Mouse (Mus musculus) mouse embryonic stem cell (cell line): ENCODE measurements around the gene Slc25a39.

Source experiments
- in situ Hi-C, 2 experiments: fragments of 300-500 bp; cut with MboI; formaldehyde crosslinking; loops; 1 replicate in 1 of 2; 3 replicates in 1 of 2; pipeline ENCODE4 v1.14.3; 2019 to 2020; ENCODE audit warnings: low sequenced_read_pairs in 2 of 2, low pct_unique_long_range_greater_than_20kb in 1 of 2, mixed read lengths in 1 of 2; ENCODE audit not compliant: unreplicated experiment in 1 of 2

Gene Slc25a39

DNA sequence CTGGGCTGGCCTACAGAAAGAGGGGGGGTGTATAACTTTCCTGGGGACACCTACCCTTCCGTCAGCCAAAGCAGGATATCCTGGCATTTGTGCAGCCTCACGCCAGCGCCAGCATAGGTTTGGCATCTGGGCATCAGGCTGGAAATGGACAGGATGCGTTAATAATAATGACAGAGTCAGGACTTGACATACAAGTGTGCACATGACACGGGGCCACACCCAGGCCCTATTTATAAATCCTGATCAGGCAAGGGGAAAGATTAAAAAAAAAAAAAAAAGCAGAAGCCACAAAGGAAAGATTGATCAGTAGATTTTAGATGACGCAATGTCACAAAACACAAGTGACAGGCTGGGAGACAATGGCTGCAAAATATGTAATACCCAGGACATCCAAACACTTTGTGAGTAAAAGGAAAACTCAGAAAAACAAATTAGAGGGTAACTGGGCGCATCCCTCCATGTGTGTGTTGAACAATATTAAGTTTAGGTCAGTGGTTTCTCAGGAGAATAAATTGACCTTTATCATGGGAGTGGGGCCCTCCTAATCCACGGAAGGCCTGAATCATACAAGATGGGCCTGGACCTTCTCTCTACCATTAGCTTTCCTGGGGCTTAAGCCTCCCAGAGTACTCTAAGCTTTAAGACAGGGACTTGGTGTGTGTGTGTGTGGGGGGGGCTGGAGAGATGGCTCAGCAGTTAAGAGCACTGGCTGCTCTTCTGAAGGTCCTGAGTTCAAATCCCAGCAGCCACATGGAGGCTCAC lies 18.0 kb upstream of the Slc25a39 start:
- in situ Hi-C loops, result no loop called here

DNA sequence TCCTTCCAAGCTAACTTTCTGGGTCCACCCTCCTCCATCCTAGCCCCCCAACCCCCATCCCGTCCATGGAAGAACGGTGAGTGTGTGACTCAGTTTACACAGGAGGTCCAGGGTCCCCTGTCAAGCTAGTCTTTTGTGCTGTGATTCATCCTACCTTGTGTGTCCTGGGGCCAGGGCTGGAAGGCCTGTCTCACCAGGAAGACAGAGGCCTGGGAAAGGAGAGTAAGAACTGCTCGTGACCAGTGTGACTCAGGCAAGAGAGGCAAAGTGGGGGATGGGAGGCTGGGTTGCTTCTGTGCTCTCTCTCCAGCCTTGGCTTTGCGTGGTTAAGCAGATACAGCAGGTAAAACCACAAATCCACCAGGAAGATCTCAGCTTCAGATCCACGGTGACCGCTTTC lies 16.9 kb upstream of the Slc25a39 start:
- in situ Hi-C loops, result no loop called here

DNA sequence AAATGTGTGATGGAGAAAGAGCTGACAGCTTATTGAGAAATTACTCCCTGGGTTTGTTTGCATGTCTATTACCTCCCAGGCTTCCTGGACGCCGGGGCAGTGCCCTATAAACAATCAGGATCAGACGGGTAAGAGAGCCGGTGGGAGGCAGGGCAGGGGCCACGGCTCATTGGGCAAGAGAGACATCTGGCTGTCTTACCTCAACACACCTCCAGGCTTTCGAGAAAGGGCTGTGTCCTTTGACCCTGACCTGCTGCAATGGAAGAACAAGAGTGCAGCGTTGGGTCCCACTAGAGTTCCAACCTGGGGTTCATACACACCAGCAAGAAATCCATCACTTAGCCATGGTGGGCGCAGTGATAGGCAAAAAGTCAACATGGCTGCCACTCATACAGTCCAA lies 13.8 kb upstream of the Slc25a39 start:
- in situ Hi-C loops, result no loop called here

DNA sequence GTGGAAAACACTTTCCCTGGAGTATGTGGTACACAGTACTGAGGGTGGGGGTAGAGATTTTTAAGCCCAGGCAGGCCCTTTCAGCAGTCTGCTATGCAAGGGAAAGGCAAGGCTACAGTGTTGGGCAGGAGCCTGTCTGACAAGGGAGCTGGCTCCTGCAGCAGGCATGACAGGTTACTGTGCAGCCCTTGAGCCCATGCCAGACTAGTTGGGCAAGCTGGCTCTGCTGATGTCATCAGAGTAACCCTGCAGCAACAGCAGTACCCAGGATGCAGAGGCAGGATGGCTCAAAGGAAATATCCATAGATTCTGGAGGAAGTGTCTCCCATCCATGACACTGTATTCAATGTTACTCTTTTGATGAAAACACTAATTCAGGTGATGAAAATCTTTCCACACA lies 11.1 kb upstream of the Slc25a39 start:
- in situ Hi-C loops, result no loop called here

DNA sequence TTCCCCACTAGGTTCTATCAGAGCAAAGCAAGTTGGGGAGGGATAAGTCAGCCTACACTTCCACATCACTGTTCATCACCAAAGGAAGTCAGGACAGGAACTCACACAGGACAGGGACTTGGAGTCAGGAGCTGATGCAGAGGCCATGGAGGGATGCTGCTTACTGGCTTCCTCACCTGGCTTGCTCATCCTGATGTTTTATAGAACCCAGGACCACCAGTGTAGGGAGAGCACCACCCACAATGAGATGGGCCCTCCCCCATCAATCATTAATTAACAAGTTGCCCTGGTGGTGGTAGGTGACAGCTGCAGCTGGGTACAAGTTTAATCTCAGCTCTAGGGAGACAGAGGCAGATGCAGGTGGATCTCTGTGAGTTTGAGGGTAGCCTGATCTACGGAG lies 9.4 kb upstream of the Slc25a39 start:
- in situ Hi-C loops, result no loop called here

DNA sequence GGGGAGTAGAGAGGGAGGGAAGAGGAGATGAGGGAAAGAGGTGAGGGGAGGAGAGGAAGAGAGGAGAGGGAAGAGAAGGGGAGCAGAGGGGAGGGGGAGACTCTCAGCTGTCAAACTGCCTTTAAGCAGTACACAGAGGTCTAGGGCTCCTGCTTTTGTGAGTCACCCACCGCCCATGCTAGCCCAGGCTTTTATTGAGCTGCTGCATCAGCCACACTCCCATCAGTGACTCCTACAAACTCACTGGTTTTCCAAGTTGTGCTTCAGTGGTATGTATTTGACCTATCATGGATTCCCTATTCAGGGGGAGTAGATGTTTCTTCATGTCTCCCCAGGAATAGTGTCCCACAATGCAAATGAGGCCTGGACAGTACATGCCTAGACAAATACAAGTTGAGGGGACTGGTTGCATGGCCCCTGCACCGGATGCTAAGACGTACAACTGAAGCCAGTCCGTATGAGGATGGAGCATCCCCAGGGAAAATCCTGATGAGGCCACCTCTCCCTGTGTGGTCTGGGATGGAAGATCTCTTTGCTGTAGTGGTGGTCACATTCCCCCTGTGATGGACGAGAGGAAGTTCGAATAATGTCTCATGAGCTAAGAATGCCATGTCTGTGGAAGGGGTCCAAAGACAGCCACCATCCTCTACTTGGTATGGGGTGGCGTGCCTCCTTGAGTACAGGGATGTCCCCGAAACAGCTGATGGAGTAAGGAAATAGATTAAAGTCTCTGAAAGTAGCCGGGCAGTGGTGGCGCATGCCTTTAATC lies 7.5 kb upstream of the Slc25a39 start:
- in situ Hi-C loops, result no loop called here

DNA sequence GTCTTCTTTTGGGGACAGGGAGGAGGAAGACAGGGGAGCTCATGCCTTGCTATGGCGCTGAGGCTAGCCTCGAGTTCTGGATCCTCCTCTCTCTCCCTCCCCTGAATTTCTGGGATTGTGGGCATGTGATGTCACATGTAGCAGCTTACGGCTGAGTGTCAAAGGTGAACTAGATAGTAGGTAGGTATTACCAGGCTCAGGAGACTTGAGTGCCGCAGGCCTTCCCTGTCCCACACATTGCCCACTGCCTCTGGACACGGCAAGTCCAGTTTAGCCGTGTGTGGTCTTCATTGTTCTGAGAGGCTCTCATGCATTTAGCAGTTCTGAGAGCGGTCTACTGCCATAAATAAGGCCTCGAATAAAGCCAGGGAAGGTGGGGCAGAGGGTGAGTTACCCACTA lies 5.3 kb upstream of the Slc25a39 start:
- in situ Hi-C loops, result loop anchor here (5.0 kb wide), 2 partner anchors 111 to 121 kb away; no protein-coding TSS in a partner anchor

DNA sequence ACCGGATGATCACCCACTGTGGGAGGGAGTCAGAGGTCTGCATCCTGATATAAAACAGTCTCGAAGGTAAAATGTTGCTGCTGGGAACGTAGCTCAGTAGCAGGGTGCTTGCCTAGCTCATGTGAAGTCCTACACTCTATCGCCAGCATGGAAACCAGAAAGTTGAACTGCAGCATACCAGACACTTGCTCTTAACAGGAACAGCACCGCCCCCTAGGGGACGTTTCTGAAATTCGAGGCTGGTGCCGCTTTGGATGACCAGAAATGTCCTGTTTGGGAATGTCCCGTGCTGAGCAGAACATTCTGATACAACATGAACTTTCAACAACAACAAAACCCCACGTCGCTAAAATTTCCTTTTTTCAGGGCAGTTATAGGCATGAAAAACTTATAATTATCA lies 4.0 kb upstream of the Slc25a39 start:
- in situ Hi-C loops, result loop anchor here (5.0 kb wide), 2 partner anchors 109 to 119 kb away; no protein-coding TSS in a partner anchor

DNA sequence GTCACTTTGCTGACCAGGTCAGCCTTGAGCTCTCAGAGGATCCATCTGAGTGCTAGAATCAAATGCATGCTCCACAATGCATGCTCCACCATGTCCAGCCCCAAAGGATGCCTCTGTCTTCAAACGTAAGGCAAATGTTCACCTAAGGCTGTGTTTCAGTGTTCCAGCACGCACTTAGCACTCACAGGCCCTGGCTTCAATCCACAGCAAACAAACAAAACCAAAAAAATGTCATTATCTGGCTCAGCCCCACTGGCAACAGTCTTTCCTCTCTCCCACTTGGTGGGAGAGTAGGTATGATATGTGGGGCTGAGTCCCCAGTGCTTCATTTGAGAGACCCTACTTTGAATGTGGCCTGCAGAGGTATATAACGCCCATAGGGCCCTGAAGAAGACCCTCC lies 3.3 kb upstream of the Slc25a39 start:
- in situ Hi-C loops, result loop anchor here (5.0 kb wide), 2 partner anchors 109 to 119 kb away; no protein-coding TSS in a partner anchor

DNA sequence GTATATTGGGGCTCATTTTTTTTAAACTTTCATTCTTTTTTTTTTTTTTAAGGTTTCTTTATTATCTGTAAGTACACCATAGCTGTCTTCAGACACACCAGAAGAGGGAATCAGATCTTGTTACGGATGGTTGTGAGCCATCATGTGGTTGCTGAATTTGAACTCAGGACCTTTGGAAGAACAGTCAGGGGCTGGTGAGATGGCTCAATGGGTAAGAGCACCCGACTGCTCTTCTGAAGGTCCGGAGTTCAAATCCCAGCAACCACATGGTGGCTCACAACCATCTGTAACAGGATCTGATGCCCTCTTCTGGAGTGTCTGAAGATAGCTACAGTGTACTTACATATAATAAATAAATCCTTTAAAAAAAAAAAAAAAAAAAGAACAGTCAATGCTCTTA lies 2.6 kb upstream of the Slc25a39 start:
- in situ Hi-C loops, result loop anchor here (5.0 kb wide), 2 partner anchors 108 to 118 kb away; no protein-coding TSS in a partner anchor

DNA sequence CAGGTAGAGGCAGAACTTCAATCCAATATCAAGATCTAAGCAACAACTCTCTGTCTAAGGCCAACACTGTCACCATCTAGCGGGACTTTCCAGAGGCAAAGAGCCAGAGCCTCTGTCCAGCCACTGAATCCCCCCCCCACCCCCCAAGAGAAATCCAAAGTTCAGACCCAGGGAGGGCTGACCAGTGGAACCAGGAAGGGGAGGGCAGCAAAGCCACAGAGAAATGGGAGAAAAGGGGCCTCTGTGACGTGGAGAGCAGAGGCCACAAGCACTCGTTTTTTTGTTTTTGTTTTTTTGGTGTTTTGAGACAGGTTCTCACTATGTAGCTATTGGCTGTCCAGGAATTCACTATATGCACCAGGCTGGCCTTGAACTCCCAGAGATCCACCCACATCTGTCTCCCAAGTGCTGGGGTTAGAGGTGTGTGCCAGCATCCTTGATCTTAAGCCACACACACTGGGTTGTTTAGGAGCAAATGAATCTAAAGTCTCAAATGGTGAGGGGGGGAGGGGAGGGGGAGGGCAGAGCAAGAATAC lies 2.1 kb upstream of the Slc25a39 start:
- in situ Hi-C loops, result loop anchor here (5.0 kb wide), 3 partner anchors 88 to 118 kb away; no protein-coding TSS in a partner anchor

DNA sequence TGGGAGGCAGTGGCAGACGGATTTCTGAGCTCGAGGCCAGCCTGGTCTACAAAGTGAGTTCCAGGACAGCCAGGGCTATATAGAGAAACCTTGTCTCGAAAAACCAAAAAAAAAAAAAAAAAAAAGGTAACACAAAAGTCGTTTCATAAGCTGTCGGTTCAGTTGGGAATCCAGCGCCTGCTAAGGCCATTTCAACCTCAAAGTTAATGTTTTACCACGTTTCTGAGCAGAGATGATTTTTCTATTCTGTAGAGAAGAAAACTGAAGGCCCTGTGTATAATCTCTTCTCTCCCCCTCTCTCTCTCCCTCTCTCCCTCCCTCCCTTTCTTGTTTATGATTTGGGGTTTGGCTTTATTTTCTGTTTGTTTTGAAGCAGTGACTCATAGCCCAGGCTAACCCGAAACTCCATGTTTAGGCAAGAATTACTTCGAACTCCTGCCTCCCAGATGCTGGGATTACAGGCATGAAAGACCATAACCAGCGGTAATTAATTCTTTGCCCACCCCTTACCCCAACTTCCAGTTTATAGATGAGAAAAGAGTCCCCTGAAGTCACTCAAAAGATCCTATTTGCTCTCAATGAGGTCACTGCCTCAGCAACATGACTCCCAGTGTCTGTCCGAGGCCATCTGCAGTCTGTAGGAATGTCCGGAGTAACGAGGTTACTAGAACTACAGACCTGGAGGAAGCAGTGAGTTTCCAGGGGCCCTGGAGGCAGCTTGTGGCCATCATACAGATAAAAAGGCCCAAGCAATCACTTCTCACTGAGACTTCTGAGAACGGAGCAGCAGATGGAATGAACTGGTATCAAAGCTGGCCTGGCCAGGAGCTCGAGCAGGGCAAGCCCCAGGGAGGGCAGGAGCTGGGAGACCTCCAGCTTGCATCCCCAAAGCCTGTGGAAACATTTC lies 1.4 kb upstream of the Slc25a39 start:
- in situ Hi-C loops, result loop anchor here in 1 of 2 experiments (5.0 kb wide), 1 partner anchor 87 kb away; no protein-coding TSS in a partner anchor

DNA sequence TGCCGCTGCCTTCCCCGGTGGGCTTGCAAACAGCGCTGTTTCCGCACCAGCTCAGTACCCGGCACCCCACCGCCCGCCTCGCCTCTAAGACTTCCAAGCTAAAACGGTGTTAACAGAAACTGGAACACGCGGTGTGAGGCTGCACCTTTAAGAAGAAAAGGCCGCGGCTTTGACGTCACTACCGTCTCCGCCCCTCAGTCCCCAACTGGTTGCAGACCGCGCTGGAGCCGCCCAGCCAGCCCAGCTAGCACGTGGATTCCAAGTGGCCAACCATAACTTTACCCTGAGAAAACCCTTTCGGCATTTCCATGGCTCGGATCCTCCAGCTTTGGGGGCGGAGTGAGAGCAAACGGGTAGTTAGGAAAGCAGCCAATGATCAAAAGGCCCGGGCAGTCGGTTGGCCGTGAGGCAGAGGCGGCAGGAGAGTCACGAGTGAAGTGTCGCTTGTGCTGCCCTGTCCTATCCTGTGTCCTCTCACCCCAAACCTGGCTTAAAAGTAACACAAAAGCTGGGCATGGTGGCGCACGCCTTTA lies 664 bp upstream of the Slc25a39 start:
- in situ Hi-C loops, result loop anchor here in 1 of 2 experiments (5.0 kb wide), 1 partner anchor 86 kb away; no protein-coding TSS in a partner anchor

DNA sequence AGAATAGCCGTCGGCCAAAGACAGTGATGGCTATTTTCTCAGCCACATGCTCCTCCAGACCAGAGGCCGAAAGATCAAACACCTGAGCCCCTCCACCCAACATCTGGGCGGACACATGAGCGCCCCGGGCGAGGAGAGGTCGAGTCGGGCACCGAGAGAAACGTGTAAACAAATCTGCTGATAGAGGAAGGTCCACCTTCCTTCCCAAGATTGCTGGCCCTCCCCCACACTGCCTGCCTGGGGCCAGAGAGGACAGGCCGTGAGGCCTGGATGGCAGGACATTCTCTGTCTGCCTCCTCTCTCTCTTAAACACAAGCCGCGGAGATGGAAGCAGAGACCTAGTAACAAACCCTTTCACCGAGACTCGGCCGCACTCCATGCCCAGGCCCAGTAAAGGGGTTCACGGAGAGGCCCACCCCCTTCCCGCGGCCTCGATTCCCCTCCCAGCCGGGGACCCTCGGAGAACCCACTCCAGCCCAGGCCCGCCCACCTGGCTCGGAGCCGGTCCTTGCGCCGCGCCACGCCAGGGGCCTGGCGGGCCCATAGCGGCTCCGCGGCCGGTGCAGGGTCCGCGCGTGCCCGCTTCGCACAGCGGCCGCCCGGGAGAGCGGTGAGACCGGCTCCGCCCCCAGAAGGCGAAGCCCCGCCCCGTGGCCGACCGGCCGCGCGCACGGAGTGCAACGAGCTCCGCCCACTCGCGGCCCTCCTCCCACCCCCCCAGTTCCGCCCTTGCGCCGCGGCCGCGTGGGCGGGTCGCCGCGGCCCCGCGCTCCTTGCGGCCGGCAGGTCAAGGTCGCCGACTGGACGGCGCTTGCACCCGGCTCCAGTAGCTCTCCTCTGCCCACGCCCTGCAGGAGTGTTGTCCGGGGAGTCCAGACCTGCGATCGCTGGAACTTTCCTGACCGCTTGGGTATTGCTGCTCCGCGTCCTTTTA lies 579 bp downstream of the Slc25a39 start:
- in situ Hi-C loops, result loop anchor here in 1 of 2 experiments (5.0 kb wide), 1 partner anchor 85 kb away; no protein-coding TSS in a partner anchor

DNA sequence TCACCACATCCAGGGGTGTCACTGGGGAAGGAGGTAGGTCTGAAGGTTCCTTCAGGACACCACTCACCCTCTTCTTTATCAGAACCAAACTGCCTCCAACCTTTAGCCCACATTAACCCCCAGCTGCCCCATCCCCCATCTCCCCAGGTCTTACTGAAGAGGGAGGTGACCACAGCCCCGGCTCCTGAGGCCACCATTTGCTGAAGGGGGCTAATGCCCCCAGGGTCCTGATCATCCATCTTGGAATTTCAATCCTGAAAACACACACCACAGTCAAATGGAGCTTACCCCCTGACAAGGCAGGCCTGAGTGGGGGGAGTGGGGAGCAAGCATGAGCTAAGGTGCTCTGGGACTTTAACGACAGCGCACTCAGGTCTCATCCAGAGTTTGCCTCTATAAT lies 1.3 kb downstream of the Slc25a39 start:
- in situ Hi-C loops, result loop anchor here in 1 of 2 experiments (5.0 kb wide), 1 partner anchor 84 kb away; no protein-coding TSS in a partner anchor

DNA sequence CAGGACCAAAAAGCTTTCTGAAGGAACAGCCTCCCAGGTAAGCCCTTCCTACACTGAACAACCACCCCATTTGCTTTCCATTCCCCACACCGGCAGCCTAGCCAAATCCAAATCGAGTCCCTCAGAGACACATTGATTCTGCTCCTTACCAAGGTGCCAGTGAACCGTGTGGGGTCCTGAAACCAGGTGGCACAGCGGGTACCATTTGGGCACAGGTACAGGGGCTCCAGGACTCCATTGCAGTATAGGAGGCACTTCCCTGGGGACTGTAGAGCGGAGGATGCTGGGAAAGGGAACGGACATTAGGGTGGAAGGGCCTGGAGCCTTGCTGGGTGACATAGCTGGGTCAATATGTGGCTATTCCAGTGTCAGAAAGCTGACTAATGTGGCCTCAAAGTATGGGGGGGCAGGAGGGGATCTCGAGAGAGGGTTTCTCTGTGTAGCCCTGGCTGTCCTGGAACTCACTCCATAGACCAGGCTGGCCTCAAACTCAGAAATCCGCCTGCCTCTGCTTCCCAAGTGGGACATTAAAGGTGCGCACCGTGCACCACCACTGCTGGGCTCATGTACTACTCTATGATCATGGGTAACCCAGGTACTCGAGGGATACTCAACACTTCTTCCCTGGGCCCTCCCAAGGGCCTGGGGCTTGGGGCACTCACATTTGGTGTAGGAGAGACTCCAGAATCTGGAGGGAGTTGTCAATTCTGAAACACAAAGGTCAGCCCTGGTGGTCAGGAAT lies 2.0 kb downstream of the Slc25a39 start:
- in situ Hi-C loops, result loop anchor here in 1 of 2 experiments (5.0 kb wide), 1 partner anchor 83 kb away; no protein-coding TSS in a partner anchor
